Mouse (Mus musculus) fat pad, adult 2 months (tissue): ENCODE results near the gene Tmem50a.

Experiments used
- DNase-seq: peaks from one replicate; pipeline ENCODE4 v3.0.0-alpha.2; 2011; ENCODE audit warnings: low read depth, low spot score; ENCODE audit errors: extremely low read depth

Gene Tmem50a

GRCm38 (mm10) chr4:134852438-134853255 lies 62.2 kb downstream of the Tmem50a start:
- DNase-seq, result no peak

GRCm38 (mm10) chr4:134851876-134852275 lies 62.9 kb downstream of the Tmem50a start:
- no peak for DNase-seq

GRCm38 (mm10) chr4:134851236-134851635 lies 63.6 kb downstream of the Tmem50a start:
- no peak for DNase-seq

GRCm38 (mm10) chr4:134850551-134850950 lies 64.3 kb downstream of the Tmem50a start:
- no peak for DNase-seq
